Mouse (Mus musculus): ENCODE measurements around the gene Sult2b1.

DNA sequence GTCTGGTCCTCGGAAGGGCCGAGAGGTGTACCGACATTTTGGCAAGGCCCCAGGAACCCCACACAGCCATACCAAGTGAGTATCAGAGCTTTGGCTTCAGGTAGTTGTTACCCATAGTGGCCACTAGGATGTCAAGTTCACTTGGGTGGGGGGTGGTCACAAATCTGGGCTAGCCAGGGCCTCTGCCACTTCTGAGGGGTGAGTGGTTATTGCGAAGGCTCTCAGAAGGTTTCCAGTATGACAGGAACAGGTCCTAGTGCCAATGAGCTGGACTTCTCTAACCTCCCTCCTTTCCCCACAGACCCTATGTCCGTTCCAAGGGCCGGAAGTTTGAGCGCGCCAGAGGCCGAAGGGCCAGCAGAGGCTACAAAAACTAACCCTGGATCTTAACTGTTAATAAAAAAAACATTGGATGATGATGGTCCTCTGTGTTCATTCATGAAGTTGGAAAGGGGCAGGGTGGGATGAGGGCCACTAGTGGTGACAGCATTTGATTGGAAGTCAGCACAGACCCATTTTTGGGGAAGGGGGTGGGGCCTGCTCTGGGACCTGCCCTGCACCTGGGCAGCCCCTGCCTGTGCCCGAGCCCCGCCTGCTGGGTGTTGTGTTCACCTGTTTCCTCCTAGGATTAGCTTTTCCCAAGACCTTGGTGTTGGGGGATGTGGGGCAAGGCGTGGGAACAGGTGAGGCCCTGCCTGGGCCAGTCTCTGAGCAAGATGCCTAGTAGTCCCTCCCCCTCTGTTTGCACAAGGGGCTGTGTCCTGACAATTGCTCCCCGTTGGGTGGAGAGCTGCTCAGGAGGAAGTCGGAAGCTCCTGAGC lies 63.8 kb downstream of the Sult2b1 start, which contains the start of gene Fam83e:
- TF ChIP-seq CTCF (IDR thresholded peaks at IDR 0.05; ENCODE audit: insufficient read depth, low read length) (no peak), POLR2A (IDR thresholded peaks at IDR 0.05; ENCODE audit: borderline replicate concordance, extremely low read depth, low read depth, low read length) (no peak)
